Mouse (Mus musculus) embryo, embryonic 10.5 days (tissue): ENCODE results near the gene RPS10-NUDT3.

Experiments used
- DNase-seq: peaks from one replicate; pipeline ENCODE4 v3.0.0-alpha.2; 2015; ENCODE audit warnings: low spot score

RPS10-NUDT3 gene

DNA sequence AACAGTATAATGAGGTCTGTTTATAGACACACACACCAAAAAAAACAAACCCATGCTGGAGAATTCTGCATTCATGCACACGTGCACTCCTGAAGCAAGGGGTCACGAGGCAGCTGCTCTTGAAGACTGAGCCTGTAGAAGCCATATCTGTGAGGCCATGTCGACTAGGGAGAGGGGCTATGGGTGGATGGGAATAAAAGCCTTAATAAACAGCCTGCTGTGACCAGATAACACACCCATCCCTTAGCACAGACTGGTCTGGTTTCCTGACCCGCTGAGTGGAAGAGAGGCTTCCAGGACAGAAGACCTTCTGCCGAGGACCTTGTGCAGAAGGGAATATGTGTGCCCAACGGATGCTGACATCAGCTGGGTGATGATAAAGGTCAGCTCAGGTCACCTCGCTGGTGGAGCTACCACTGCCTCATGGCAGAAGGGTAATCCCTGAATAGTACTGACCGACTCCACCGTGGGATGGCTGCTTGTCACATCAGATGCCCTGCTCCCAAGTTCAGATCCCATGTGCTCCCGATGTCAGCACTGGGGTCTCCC is 61.2 kb downstream of the RPS10-NUDT3 start:
- no peak for DNase-seq

- no peak for DNase-seq
Measured at GRCm38 (mm10) chr17:27571315-27571714, 63.7 kb downstream of the RPS10-NUDT3 start.

DNA sequence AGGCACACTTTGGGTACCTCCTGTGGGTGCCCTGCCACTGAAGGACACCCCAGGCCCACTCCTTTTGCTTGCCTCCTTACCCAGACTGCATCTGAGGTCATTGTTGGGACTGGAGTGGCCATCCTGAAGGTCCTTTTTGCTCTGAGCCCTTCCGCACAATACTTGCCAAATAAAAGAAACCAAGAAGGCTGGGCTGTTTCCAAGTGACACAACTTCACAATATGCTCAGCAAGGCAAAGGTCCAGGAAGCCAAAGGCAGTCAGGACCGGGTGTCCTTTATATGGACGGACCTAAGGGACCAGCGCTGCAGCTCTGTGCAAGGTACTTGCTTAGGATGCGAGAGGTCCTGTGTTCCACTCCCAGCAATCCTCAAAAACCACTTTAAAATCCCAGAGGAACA is 66.8 kb downstream of the RPS10-NUDT3 start:
- no peak for DNase-seq

DNA sequence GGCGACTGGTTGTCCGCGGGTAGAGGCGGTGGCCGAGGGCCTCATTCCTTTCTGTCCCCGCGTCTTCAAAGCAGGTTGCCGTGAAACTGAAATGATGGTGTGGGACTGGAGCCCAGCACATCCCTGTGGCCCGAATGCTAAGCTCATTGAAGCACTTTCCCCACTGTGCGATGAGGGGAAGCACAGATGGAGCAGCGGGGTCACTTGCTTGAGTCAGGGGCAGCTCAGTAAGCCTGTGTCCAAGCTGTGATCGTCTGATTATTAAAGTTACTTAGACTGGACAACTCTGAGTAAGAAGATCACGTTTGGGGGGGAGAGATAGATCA is 69.1 kb downstream of the RPS10-NUDT3 start:
- no peak for DNase-seq

DNA sequence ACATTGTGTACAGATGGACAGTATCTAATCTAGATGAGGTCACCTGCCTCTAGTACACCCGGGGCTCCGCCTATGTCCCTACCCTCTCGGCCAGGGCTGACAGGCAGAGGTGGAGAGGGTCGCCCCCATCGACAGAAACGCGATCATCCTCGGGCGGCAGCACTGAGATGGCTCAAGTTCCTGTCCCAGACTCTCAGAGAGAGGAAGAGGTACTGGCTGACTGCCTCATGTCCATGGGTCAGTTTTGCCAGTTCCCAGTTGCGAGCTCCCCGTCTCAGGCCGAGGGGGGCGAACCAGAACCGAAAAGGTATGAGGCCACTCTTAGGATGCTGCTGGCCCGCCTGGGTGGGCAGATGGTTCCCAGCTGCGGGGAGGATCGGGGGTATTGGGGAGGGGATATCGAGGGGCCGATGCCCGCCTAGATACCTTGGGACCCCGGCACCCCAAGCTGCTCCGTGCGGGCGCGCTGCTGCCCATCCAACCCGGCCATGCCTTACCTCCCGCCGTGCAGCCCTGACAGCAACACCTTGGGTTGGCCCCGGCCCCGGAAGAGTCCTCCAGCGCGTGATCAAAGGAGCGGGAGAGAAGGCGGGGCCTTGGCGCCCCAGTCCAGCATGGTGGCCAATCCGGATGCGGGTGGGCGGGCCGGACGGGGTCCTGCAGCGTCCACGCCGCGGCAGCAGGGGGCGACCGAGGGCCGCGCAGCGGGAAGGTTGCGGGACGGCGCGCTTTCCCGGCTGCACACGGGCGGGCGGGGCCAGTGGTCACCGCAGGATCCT is 69.7 kb downstream of the RPS10-NUDT3 start, which contains the start of gene AI413582:
AI413582 (minus strand) TSS at position 594 of the 779 bp plus-strand sequence.
- DNase-seq = peak; percentile 96

DNA sequence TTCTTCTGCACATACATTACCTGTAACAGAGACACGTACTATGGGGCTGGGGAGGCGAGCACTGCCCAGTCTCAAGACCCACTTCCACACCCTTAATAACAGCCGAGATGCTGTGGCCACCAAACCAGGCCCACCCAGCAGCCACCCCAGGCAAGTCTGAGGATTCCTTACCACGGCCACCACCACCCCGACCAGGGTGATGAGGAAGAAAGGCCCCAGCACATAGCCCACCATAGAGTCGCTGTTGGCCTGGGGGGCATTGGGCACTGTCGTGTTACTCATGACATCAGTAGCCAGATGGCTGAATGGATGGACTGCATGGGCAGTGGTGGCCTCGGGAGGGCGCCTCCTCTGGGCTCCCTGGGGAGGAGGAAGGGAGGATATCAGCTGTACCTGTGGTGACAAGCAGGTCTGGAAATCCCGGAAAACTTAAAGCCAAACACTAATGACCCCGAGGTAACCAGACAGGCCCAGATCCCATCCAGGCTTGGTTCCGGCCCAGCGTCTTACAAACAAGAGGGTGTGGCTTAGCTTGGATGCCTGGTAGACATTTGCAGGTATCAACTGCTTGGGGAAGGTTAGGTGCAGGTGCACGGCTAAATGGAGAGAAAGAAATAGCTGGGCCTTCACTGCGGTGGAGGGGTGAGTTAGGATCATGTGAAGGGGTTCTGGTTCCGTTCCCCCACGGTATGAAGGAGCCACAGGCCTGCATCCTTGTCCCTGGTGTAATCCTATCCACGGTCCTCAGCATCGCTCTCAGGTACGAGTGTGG is 70.4 kb downstream of the RPS10-NUDT3 start:
- peak; percentile 55 for DNase-seq

DNA sequence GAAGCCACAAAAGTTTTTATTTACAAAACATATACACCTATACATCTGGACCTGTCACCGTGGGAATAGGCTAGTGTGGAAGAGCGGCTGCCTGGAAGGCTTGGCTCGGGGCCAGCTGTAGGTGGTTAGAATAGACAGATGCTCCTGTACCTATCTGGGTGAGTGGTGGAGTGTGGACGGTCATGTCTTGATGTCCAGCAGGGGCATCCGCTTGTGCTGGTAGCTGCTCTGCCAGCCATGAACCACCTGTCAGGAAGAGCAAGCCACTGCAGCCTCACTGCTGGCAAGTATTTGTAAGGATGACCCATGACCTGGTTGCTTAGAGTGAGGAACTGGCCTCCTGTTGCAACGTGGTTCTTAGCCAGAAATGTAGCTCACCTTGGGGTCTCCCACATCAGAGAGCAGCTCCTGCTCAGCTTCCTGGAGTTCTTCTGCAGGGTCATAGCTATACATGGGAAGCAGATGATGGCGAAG is 71.2 kb downstream of the RPS10-NUDT3 start:
- DNase-seq = peak; percentile 27

DNA sequence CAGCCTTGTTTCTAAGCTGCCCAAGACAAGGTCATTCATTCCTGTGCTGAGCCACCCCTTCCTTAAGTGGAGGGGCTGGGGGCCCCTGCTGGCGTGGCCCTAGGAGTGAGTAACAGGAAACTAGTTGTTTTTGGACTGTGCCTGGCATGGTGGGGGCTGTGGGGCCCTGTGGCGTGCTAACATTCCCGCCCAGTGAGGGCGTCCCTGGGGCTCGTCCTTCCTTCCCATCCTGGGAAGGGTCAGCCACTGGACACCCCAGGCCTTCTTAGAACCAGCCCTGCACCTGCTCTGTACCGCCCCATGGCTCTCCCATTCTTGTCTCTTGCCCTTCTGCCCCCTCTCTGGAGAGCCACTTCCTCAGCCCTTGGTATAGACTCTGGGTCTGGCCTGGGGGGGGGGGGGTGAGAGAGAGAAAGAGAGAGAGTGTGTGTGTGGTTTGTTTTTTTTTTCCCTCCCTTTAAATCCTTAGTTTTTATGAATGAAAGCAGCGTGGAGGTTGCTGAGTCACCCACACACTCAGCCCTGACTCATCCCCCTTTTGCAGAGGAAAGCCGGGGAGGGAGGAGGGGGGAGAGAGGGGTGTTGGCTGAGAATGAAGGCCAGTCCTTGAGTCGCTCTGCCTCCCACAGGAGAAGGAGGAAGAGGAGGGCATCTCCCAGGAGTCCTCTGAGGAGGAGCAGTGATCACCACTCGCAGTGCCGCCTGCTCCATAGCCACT is 73.1 kb downstream of the RPS10-NUDT3 start:
- DNase-seq = no peak

DNA sequence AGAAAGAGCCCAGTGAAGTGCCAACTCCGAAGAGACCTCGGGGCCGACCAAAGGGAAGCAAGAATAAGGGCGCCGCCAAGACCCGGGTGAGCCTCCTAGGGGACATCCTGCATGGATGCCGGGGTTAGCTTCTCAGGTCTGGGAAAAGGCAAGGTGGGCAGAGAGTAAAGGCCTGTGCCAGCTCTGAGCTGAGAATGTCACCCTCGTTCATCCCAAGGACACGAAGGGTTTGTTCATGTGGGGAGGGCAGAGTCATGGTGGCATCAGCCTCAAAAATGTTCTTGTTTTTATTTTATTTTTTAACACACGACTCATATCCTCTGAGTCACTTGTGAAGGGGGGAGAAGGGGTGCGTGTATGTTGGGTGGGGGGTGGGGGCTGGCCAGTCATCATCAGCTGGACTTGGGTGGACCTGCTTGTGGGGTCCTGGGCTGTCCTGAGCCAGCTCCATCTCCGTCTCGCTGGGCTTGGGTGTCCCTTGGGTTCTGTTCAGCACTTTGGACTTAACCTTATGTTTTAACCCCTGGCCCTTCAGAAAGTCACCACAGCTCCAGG is 74.0 kb downstream of the RPS10-NUDT3 start:
- no peak for DNase-seq

DNA sequence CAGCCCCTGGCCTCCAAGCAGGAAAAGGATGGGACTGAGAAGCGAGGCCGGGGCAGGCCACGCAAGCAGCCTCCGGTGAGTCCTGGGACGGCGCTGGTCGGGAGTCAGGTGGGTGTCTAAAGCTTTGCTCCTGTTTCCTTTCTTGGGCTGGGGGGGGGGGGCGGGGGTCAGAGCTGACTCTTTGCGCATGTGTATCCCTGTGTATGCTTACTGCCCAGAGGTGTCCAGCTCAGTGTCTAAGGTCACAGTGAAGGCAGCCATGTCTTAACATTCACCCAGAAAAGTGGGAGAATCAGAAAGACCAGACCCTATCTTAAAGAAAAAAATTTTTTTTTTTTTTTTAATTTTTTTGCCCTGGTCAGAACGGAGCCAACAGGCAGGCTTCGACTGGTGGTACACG is 75.4 kb downstream of the RPS10-NUDT3 start:
- no peak for DNase-seq

DNA sequence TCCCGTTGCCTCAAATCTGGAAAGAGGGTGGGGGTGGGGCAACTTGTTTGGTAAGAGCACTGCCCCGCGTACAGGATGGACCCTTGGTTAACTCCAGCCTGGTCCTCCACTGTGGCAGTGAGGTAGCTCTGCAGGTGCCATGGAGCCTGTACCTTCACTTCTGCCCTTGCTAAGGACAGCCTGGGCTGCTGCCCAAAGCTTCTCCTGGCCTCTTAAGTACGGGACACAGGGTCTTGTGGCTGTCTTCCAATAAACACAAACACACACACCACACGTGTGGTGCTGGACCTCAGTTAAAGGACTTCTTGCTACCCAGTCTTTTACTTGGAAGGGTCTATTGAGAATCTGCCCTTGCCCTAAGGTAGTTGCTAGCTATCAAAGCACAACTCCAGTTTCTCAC is 76.2 kb downstream of the RPS10-NUDT3 start:
- no peak for DNase-seq

DNA sequence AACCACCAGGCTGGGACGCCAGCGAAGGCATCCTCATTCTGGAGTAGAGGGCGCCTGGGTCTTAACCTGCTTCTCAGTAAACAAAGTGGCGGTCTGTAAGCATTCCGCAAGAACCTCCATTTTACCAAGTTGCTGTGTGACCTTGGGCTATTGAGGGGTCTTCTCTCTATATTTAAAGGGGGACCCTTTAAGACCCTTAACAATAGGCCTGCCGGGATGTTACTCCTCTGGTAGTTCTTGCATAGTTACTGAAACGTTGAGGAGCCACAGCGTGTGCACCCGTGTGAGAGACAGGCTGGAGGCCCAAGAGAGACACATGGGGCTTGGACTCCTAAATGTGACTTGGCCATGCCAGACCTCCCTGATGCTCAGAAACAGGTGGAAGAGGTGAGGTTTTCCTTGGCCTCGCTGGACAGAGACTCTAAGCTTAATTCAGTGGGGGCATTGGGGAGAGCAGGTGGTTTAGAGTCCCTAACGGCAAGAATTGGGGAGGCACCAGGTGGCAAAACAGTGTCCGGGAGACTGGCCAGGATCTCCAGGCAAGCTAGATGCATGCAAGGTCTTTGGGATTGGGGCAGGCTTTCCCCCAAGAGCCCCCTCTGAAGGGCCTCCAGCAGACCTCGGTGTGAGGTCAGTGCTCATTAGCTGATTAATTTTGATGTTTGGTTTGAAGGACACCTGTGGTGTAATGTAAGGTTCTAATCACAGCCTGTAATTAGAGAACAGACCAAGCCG is 76.9 kb downstream of the RPS10-NUDT3 start:
- DNase-seq = no peak

- peak; percentile 87 for DNase-seq
Measured at GRCm38 (mm10) chr17:27557181-27557926, 77.7 kb downstream of the RPS10-NUDT3 start.

DNA sequence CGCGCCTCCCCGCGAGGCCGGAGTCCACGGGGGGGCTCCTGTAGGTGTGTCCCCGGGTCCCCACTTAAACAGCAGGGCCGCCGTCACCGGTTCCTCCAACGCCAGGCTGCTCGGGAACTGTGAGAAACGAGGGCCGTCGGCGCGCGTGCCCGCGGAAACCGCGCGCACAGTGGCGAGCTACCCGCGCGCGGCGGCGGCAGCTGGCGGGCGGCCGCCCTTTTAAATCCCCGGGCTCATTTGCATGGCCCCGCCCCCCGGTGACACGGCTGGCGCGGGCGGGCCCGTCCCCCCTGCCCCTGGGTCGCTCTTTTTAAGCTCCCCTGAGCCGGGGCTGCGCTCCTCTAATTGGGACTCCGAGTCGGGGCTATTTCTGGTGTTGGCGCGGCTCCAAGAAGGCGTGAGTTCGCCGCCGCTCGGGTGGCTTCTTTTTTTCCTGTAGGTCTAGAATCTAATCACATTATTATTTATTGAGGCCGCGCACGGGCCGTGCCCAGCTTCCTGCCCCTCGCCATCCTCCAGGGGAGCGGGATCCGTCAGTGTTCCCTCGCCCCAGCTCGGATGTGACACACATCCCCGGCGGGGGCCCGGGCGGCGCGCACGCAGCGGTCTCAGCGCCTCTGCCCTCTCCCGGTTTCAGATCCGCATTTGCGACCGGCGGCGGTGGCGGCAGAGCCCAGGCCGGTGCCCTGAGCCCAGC is 78.6 kb downstream of the RPS10-NUDT3 start, which contains the start of gene Hmga1:
Hmga1 (plus strand) TSS at position 183 of the 697 bp plus-strand sequence.
- peak; percentile 96 for DNase-seq

- DNase-seq = peak; percentile 96
Measured at GRCm38 (mm10) chr17:27555512-27556172, 79.4 kb downstream of the RPS10-NUDT3 start.

- DNase-seq = peak; percentile 92
Measured at GRCm38 (mm10) chr17:27555075-27555511, 79.9 kb downstream of the RPS10-NUDT3 start.

DNA sequence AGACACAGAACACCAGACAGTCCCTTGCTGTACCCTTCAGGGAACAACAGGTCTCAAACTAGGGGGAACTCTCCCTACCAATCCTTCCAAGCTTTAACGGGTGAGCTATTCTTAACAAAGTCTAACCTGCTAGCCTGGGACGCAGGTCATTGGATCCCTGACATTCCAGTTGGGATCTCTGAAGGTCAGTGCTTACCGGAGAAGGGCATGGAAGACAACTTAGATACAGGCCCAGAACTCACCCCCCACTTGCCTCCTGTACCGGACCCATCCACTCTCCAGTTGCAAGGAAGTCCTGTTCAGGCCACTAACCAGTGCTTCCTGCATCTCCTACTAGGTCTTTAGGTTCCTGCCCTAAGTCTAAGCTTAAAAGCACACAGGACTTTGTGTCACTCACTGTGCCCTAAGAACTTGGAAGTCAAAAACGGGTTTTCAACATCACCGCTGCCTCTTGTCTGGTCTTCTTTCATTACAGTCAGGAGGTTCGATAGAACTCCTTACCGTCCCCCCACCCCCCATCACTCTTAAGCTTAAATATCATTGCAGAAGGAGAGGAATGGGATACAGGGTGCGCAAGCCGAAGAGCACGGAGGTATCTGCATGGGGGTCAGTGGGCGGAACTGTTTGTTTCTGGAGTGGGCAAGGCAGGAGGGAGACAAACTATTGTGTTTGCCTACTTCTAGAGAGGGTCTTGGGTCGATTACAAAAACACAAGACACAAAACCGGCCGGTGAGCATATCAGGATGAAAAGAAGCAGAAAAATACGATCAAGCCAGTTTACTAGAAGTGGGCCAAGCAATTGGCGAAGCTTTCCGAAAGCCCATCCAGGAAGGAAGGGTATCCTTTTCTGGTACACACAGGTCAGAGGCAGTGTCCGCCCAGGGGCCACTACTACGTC is 80.7 kb downstream of the RPS10-NUDT3 start:
- peak; percentile 50 for DNase-seq
